Mouse (Mus musculus): ENCODE measurements around the gene Man2b2.

Man2b2 gene

DNA sequence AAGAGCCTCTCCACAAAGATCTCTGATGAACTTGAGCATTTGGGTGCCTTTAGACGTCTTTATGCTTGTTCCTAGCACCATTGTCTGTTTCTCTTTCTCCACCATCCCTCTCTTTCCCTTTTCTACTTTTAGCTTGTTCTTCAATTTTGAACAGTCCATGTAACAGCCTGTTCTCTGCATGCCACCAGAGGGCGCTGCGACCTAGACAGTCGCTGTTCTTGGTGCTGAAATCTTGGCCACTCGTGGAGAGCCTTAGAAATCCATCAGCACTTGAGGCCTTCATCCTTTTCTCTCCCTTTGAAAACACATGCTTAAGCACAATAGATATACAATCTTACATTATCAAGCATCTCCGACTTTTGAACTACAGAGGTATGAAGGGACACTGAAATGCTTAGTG is 5.5 kb upstream of the Man2b2 start:
- peak; percentile 33 to 54 for DNase-seq (ENCODE audit: low read depth in 1 of 2, low spot score in 2 of 2)

DNA sequence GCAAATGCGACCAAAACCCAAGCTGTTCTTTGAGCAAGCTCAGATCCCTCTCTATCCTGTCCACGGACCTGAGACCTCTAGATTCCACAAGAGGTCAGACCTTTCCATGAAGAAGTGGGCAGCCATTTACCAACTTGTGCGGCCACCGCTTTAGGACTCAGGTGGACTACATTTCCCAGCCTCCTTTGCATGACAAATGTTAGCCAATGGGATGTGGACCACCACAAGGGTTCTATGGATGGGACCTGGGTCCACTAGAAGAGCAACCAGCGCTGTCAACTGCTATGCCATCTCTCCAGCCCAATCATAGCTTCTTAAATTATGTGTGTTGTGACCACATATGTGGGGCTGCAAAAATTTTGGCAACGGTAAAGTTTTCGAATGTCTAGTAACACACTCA is 819 bp upstream of the Man2b2 start:
- no peak for DNase-seq (ENCODE audit: low read depth in 1 of 2, low spot score in 2 of 2)

DNA sequence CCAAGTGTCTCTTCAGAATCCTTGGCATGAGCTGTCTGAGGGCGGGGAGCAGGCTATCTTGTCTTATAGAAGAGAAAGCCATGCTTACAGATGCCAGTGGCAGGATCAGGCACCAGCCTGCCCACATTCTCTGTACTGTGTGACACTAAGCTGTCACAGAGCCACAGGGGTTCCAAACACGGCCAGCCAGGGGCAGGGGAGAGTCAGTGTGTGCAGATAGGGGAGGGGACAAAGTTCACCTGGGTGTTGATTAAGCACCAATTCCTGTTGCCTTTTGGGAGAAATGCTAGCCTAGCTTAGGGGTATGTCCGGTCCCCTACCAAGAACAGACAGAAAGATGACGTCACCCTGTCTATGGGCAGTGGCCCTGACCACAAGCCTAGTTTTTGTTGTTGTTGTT is 1.4 kb downstream of the Man2b2 start:
- no peak for DNase-seq (ENCODE audit: low read depth in 1 of 2, low spot score in 2 of 2)

DNA sequence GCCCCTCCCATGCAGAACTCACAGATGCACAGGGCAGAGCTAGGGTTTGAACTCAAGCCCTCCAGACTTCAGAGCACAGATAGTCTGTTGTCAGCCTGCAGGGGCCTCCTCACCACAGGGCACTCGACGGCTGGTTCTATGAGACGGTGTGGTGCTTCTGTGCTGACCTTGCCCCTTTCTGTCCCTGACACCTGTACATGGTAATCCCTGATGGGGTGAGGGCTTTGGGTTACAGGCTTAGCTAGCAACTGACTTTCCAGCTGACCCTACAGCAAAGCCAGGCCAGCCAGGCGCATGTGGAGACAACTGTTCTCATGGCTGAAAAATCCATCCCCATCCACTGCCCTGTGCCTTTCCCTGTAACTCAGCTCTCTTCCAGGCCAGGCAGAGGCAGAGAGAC is 7.5 kb downstream of the Man2b2 start:
- no peak for DNase-seq (ENCODE audit: low read depth in 1 of 2, low spot score in 2 of 2)

DNA sequence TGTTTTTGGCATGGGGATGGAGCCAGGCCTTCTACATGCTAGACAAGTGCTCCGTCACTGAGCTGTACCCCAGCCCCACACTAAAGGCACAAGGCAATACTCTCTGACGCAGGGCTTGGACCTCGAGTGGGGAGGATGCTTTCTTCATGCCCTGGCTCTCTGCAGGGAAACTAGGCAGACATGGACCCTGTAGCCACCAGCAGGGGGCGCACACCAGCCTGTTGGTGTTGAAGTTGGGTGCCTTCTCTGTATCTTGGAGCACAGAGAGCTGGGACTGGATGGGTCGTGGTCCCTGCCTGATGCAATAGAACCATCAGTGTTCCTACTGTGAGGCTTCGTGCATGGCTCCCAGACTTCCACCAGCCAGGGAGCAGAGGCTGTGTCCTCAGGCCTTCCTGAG is 10.3 kb downstream of the Man2b2 start:
- no peak for DNase-seq (ENCODE audit: low read depth in 1 of 2, low spot score in 2 of 2)

DNA sequence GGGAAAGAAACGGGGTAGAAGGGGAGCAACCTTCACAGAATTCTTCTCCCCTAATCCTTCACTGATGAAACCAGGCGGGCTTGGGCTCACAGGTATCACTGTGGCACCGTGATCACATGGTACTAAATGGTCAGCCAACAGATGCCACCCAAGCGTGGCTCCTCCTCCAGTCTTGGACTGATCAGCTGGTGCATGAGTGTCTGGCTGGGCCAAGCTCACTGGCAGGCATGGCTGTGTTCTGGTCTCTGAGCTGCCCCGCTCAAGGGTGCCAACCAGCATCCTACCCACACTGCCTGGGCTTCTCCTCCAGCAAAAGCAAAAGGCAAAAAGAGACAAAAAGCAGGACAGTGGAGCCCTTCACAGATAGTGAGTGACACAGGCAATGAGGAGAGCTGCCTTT is 10.7 kb downstream of the Man2b2 start:
- DNase-seq (ENCODE audit: low read depth in 1 of 2, low spot score in 2 of 2) = no peak

DNA sequence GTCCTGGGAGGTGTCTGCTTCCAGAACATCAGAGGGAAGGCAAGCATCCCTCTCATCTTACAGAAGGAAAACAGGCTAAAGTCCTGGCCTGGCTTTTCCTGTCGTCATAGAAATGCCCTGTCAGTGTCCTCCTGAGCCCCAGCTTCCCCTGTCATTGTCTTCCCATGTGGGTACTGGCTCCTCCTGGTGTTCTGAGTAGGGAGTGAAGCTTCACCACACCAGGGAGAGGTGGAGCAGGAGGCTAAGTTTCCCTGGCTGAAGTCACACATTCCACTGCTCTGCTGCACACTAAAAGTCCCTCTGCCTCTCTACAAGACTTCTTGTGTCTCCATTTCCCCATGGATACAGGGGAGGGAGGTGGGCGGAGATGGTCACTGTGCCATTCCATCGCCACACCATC is 12.7 kb downstream of the Man2b2 start:
- no peak for DNase-seq (ENCODE audit: low read depth in 1 of 2, low spot score in 2 of 2)

DNA sequence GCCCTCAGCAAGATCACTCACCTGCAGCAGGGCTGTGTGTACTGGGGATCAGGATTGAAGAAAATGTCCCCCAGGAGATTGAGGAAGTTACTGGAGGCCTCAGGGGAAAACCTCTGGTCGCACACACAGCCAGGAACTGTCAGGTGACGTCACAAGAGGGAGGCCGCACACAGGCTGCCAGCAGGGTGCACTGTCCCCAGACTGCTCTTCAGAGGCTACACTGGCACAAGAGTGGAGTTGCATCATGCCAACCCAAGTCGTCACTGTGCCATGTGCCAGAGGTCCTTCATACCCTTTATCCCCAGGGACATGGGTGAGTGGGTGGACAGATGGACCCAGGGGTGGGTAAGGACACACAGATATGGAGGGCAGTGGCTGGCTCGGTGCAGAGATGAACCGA is 15.9 kb downstream of the Man2b2 start:
- DNase-seq (ENCODE audit: low read depth in 1 of 2, low spot score in 2 of 2) = peak in 1 of 2 experiments; percentile 41

DNA sequence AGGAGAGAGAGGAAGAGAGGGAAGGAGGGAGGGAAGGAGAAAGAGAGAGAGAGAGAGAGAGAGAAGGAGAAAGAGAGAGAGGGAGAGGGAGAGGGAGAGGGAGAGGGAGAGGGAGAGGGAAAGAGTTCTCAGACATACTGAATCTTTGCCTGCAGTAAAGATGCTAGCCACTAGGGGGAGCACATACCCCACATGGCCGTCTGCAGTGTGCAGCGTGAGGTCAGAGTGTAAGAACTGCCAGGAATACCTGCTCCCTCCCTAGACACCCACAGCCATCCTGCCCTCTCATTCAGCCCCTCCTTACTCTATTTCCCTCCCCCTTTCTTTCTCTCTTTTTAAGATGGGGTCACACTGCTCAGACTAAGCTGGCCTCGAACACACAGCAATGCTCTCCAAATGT is 19.0 kb downstream of the Man2b2 start:
- DNase-seq (ENCODE audit: low read depth in 1 of 2, low spot score in 2 of 2) = no peak

DNA sequence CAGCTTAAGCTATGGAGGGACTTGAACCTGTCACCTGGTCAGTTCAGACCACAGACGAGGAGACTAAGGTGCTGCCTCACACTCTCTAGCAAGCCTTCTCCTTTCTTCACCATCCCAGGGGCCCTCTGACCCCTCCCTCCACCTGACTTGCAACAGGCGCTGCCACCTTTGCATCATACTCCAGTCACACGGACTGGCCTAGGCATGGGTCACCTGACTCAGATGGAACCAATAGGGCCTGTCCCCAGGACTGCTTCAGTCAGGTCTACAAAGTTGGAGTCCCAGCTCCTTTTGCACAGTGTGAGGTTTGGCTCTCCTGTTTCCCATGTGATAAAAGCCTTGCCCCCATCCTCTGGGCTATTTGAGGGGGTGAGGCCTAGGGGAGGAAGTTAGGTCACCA is 19.8 kb downstream of the Man2b2 start:
- no peak for DNase-seq (ENCODE audit: low read depth in 1 of 2, low spot score in 2 of 2)

DNA sequence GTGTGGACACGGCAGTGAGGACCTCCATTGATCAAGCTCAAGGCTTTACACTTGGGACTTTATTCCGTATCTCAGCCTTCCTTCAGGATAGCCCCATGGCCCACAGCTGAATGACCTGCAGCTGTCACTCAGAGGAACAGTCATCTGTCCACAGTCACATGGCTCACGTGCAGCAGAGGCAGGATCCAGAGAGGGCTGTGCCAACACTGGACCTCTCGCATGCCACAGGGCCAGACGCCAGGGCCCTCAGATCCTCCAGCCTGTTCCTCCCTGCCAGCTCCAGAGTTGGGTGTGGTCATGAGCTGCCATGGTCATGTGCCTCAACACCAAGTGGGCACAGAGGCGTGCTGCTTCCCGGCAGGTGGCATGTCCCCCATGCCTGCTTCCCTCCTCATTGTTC is 21.3 kb downstream of the Man2b2 start:
- no peak for DNase-seq (ENCODE audit: low read depth in 1 of 2, low spot score in 2 of 2)

DNA sequence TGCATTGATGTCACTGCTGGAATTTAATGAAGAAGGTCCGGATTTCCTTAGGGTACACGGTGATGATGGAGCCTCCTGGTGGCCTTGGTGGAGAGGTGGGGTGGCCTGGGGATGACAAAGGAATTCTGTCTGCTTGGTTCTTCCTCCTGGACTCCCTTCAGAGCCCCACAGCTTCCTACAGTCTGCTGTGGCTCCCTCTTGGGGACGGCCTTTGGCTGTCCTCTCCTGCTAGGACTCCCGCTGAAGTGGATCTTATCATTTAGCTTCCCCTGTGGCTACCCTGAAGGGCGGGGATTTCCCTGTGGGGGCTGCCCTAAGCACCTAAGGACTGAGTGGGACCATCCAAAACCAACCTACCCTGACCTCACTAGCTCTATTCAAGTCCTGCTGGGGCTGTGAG is 23.3 kb downstream of the Man2b2 start:
- no peak for DNase-seq (ENCODE audit: low read depth in 1 of 2, low spot score in 2 of 2)

DNA sequence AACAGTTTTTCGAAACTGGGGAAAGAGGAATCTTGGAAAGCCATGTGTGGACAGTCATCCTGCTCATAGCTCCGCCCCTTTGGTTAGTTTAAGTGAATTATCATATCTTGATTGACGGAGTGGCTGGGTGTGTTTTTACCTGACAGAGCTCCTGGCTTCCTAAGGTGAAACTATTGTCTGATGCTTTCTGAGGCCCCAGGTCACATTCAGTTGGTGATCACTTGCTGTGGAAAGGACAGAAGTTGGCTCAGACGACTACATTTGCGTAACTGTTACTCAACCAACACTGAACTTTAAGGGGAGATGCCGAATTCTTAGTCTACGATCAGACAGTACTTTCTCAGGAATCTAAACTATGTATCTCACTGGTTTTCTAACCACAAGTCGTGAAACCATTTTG is 33.2 kb downstream of the Man2b2 start:
- DNase-seq (ENCODE audit: low read depth in 1 of 2, low spot score in 2 of 2) = no peak

DNA sequence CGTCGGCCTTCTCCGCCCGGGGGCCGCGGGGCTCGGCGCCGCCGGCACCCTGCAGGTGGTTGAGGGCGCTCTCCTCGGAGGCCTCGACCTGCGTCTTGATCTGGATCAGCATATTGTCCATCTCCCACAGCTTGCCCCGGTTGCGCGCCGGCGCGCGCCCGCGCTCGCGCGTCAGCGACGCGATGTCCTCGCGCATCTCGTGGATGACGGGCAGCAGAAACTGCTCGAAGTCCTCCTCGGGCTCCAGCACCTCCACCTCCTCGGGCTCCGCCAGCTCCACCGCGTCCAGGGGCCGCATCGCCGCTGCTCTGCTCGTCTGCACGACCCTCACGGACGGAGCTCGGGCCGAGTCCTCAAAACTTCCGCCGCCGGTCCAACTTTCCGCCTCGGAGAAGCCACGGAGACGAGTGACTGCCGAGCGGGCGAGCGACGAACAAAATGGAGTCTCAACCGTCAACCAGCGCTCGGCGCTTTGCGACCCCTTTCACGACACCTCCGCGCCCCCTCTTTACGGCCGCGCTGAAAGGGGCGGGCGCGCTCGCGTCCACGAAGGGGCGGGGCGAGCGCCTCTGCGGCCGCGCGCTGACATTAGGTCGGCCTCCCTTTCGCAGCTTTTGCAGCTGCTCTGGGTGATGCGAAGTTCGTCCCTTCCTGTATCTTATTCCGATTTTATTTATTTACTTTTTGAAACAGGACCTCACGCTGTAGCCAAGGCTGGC is 34.0 kb downstream of the Man2b2 start, which contains the start of gene Mrfap1:
Mrfap1 (minus strand) TSS at position 477 of the 719 bp plus-strand sequence.
- DNase-seq (ENCODE audit: low read depth in 1 of 2, low spot score in 2 of 2) = peak; percentile 77 to 93

DNA sequence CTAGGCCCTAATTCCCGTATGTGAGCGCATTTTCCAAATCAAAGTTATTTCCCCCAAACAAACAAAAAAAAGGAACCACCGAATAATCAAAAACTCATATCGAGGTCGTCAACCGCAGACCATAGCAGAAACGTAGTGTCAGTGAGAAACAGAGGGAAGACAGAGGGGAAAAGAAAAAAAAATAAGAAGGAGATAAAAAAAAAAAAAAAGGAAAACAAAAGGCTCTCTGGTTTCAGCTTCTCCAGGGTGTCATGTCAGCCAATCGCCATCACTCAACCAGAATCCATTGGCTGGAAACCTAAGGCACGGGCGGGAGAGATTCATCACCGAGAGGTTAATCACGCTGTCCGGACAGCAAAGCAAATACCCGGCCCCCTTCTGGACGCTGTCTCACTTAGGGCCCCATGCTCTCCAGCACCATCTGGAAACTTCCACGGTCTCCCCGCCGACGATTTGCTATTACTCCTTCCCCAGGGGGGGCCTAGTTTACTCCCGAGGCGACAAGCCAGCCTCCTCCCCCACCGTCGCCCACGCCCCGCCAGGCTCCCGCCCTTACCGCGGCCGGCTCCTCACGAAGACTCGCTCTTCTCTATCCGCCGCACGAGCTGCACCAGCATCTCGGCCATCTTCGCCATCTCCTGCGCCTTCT is 34.7 kb downstream of the Man2b2 start:
- peak in 1 of 2 experiments; percentile 36 for DNase-seq (ENCODE audit: low read depth in 1 of 2, low spot score in 2 of 2)

DNA sequence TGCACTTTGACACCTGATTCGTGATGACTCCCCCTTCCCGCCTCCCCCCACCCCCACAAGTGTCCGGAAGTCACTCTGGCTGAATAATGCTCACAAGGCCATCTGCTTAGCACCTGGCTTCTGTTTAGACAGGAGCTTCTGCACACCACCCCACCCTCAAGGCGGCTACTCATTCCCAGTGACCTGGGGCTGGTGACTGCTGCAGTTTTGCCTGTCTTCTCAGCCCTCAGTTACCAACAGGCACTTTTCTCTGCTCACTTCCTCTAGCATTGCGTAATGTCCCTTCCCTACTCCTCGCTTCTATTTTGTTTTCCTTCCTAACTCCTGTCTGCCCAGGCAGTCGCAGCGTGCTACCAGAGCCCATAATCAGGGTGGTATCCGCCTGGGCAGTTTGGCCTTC is 38.6 kb downstream of the Man2b2 start:
- DNase-seq (ENCODE audit: low read depth in 1 of 2, low spot score in 2 of 2) = no peak

DNA sequence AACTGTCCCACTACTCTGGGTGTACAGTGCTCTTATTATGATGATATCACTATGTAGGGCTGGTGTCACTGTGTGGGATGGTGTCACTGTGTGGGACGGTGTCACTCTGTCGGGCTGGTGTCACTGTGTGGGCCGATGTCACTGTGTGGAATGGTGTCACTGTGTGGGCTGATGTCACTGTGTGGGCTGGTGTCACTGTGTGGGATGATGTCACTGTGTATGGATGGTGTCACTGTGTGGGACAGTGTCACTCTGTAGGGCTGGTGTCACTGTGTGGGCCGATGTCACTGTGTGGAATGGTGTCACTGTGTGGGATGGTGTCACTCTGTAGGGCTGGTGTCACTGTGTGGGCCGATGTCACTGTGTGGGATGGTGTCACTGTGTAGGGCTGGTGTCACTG is 44.4 kb downstream of the Man2b2 start:
- no peak for DNase-seq (ENCODE audit: low read depth in 1 of 2, low spot score in 2 of 2)

DNA sequence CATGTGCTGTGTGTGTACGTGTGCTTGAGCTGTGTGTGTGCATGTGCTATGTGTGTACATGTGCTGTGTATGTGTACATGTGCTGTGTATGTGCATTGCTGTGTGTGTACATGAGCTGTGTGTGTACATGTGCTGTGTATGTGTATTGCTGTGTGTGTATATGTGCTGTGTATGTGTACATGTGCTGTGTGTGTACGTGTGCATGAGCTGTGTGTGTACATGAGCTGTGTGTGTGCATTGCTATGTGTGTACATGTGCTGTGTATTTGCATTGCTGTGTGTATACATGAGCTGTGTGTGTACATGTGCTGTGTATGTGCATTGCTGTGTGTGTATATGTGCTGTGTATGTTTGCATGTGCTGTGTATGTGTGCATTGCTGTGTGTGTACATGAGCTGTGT is 50.9 kb downstream of the Man2b2 start:
- no peak for DNase-seq (ENCODE audit: low read depth in 1 of 2, low spot score in 2 of 2)

DNA sequence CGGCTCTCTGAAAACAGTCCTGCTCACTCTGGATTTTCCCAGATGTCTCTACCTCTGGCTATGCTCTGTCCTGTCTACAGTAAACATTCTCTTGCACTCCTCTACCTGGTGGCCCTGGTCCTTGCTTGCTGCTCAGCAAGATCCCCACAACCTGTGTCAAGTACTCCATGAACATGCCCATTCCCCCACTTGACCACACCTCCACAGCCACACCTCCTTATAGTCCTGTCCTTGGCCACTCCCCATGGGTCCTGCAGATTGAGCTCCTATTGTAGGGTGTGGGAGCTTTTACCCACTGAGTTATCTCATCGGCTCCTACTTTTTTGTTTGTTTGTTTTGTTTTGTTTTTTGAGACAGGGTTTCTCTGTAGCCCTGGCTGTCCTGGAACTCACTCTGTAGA is 51.6 kb downstream of the Man2b2 start:
- DNase-seq (ENCODE audit: low read depth in 1 of 2, low spot score in 2 of 2) = no peak

DNA sequence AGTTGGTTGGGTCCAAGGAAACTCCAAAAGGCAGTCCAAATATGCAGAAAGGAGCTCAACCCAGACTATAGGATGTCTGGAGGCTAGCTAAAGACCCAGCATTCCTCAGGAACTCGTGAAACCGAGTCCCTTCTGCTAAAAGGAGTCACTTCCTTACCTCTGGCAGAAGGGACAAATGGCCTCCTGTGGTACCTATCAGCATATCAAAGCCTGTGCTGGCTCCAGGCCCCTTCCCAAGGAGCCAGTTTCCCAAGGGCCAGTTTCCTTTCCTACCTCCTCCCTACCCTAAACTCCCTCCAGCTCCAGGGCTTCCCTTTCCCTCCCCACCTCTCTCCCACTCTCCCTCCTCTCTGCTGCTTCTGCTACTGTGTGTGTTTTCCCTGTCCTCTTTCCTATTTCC is 53.3 kb downstream of the Man2b2 start:
- DNase-seq (ENCODE audit: low read depth in 1 of 2, low spot score in 2 of 2) = no peak

DNA sequence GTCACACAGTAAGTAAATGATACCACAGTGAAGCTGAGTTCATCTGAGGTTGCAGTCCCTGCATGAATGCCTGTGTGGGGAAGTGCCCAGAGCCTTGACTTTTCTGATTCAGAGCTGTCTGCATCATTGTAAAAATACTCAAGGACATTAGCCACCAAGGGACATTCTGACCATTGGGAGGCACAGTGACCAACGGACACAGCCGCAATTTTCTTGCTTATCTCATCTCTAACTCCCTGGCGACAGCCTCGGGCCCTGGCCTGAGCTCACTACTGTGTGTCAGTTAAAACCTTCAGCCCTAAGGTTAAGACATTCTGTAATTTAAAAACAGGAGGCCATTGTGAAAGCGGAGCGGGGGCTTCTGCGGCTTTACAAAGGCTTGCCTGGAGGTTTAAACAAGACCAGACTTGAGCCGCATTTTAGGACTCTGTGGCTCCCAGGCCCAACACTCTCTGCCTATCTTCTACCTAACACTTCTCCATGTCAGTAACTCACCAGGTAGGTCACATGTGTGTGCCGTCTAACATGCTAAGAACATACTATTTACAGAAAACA is 54.4 kb downstream of the Man2b2 start:
- no peak for DNase-seq (ENCODE audit: low read depth in 1 of 2, low spot score in 2 of 2)

DNA sequence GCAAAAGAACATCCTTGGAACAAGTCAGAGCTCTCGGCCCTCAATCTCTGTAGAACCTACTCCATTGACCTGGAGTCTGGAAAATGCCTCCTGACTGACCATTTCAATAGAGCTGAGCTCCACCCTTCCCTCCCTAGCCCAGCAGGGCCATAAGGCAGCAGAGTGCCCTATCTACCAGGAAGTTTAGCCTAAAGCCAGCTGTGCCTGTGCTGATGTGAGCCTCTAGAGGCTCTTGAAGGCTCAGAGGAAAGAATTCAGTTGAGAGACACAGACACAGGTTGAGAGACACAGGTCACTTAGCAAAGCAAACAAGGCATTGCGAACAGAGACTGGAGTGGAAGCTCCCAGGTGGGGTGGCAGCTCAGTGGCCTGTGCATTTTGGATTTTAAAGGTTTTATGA is 55.1 kb downstream of the Man2b2 start:
- DNase-seq (ENCODE audit: low read depth in 1 of 2, low spot score in 2 of 2) = no peak

DNA sequence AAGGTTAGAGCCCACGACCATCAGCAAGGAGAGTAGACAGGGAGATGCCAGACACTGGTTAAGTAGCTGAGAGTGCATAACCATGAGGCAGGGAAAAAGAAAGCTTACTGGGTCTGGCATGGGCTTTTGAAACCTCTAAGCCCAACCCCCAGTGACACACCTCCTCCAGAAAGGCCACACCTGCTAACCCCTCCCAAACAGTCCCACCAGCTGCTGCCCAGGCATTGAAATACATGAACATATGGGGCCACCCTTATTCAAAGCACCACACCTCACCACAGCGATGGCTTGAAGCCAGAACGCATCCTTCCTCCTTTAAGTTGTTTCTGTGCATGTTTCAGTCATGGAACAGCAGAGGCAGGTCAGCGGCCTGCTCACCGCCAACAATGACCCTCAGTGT is 57.9 kb downstream of the Man2b2 start:
- no peak for DNase-seq (ENCODE audit: low read depth in 1 of 2, low spot score in 2 of 2)

Measured in monocyte, adult 2 months (primary cell).